Mouse (Mus musculus) G1E (cell line): ENCODE measurements around the gene Armc6. TPM values are rescaled to one million over a fixed set of nuclear protein-coding genes. Genes with fewer than 3 reads are reported as not detected.
A peak's percentile ranks its signal among the peaks of the same experiment; 100 is the strongest.

Experiments used
- ATAC-seq: 2 replicates; pipeline ENCODE4 v1.8.0; 2016; ENCODE audit warnings: mild to moderate bottlenecking; ENCODE audit not compliant: insufficient number of reproducible peaks, poor library complexity, low FRiP score, severe bottlenecking; ENCODE audit errors: extremely low read depth
- DNase-seq: peaks from one replicate; pipeline ENCODE4 v3.0.0; 2012; ENCODE audit warnings: low spot score
- H3K27me3 ChIP-seq: 2 replicates; pipeline ENCODE4 v1.6.1; 2012; ENCODE audit warnings: mild to moderate bottlenecking, low read length, inconsistent platforms; ENCODE audit not compliant: insufficient read depth
- H3K36me3 ChIP-seq: replicated peaks from 2 replicates; pipeline ENCODE3; 2012; ENCODE audit warnings: mild to moderate bottlenecking, inconsistent platforms
- H3K4me1 ChIP-seq: 2 replicates; pipeline ENCODE4 v1.6.1; 2012; ENCODE audit warnings: low read depth, low read length, inconsistent platforms, mixed read lengths; ENCODE audit not compliant: insufficient read depth
- H3K4me3 ChIP-seq: 2 replicates; pipeline ENCODE4 v1.5.1; 2012; ENCODE audit warnings: low read depth, mild to moderate bottlenecking, inconsistent platforms, low read length, moderate library complexity, mixed read lengths
- H3K9me3 ChIP-seq: replicated peaks from 2 replicates; pipeline ENCODE4 v1.6.1; 2012; ENCODE audit warnings: inconsistent platforms
- CTCF ChIP-seq: IDR thresholded peaks from 2 replicates; pipeline ENCODE4 v1.5.1; 2012; ENCODE audit warnings: low read depth, low read length, inconsistent platforms, mixed read lengths
- GATA1 ChIP-seq: IDR thresholded peaks from 2 replicates; pipeline ENCODE4 v1.6.1; 2012; ENCODE audit warnings: borderline replicate concordance, low read length, inconsistent platforms, mixed read lengths
- GATA2 ChIP-seq: IDR thresholded peaks from 2 replicates; pipeline ENCODE4 v1.6.1; 2012; ENCODE audit warnings: low read depth, low read length, inconsistent platforms, borderline replicate concordance
- POLR2AphosphoS5 ChIP-seq: IDR thresholded peaks from 2 replicates; pipeline ENCODE4 v1.6.1; 2012; ENCODE audit warnings: low read depth, low read length, inconsistent platforms; ENCODE audit not compliant: insufficient replicate concordance
- TAL1 ChIP-seq: conservative IDR thresholded peaks from 2 replicates; pipeline ENCODE4 v1.6.1; 2012; ENCODE audit warnings: low read depth, low read length, inconsistent platforms, mixed read lengths
- polyA plus RNA-seq: library from polyadenylated mRNA; stranded (reverse); fragments of >175 nt; gene quantifications from 2 replicates; pipeline ENCODE4 v1.2.3, GENCODE M21; 2012
- total RNA-seq, 2 experiments: library from RNA; stranded (forward) in 1 of 2; stranded (reverse) in 1 of 2; fragments of 200-1000 nt in 1 of 2; fragments of >200 nt in 1 of 2; fragmentation: Nextera tagmentation in 1 of 2; gene quantifications; 2 replicates each; pipeline ENCODE4 v1.2.3; 2014 to 2017

Gene Armc6
- total and polyA plus RNA-seq, 3 experiments = 9.3 to 15.2 (median 13.9) TPM

GRCm38 (mm10) chr8:70194191-70194590 lies 40.1 kb downstream of the Armc6 start:
- peaks cover 87% of the 10 kb centered on the region for H3K36me3 ChIP-seq
- TF ChIP-seq GATA1 (no peak), GATA2 (no peak), TAL1 (no peak), POLR2AphosphoS5 (no peak), CTCF (no peak)
- no peaks in the 10 kb centered on the region; the same call in 1 of the 2 replicates for H3K4me1 ChIP-seq
- H3K9me3 ChIP-seq = no peaks in the 10 kb centered on the region
- no peak overlapping the region for H3K4me3 ChIP-seq
- no peaks in the 10 kb centered on the region for H3K27me3 ChIP-seq
- ATAC-seq = no peak
- no peak for DNase-seq

GRCm38 (mm10) chr8:70193238-70193637 lies 41.0 kb downstream of the Armc6 start:
- no peak overlapping the region for H3K4me3 ChIP-seq
- H3K27me3 ChIP-seq = no peaks in the 10 kb centered on the region
- H3K9me3 ChIP-seq = no peaks in the 10 kb centered on the region
- no peaks in the 10 kb centered on the region; the same call in 1 of the 2 replicates for H3K4me1 ChIP-seq
- peaks cover 91% of the 10 kb centered on the region for H3K36me3 ChIP-seq
- no peak for DNase-seq
- ATAC-seq = no peak
- TF ChIP-seq GATA1 = no peak
- TF ChIP-seq CTCF = no peak
- TF ChIP-seq GATA2 = no peak
- no peak for TF ChIP-seq POLR2AphosphoS5
- no peak for TF ChIP-seq TAL1

GRCm38 (mm10) chr8:70188707-70189106 lies 45.6 kb downstream of the Armc6 start:
- peaks cover 95% of the 10 kb centered on the region for H3K36me3 ChIP-seq
- TF ChIP-seq POLR2AphosphoS5 (no peak), GATA2 (no peak), TAL1 (no peak), CTCF (no peak)
- no peaks in the 10 kb centered on the region for H3K27me3 ChIP-seq
- no peaks in the 10 kb centered on the region for H3K9me3 ChIP-seq
- no peak for DNase-seq
- ATAC-seq = no peak
- H3K4me3 ChIP-seq = no peak overlapping the region
- H3K4me1 ChIP-seq = peaks cover 4% of the 10 kb centered on the region; the same call in 1 of the 2 replicates

- Histone ChIP-seq H3K9me3 (no peaks in the 10 kb centered on the region), H3K4me1 (peaks cover 31% of the 10 kb centered on the region), H3K4me3 (no peak overlapping the region), H3K27me3 (no peaks in the 10 kb centered on the region), H3K36me3 (peaks cover 88% of the 10 kb centered on the region)
- DNase-seq (no peak), ATAC-seq (no peak)
- no peak for TF ChIP-seq GATA1
- TF ChIP-seq TAL1 = no peak
- TF ChIP-seq POLR2AphosphoS5 = no peak
- TF ChIP-seq CTCF = no peak
- TF ChIP-seq GATA2 = no peak
Observed at GRCm38 (mm10) chr8:70183194-70183593, 51.1 kb downstream of the Armc6 start.

GRCm38 (mm10) chr8:70181903-70182252 lies 52.4 kb downstream of the Armc6 start:
- no peak overlapping the region; the same call in 1 of the 2 replicates for H3K4me3 ChIP-seq
- DNase-seq (no peak), ATAC-seq (no peak)
- peaks cover 32% of the 10 kb centered on the region for H3K4me1 ChIP-seq
- H3K36me3 ChIP-seq = peaks cover 87% of the 10 kb centered on the region
- no peaks in the 10 kb centered on the region for H3K27me3 ChIP-seq
- no peak for TF ChIP-seq TAL1
- no peak for TF ChIP-seq GATA2
- TF ChIP-seq CTCF = no peak
- no peak for TF ChIP-seq POLR2AphosphoS5
- TF ChIP-seq GATA1 = no peak
- no peaks in the 10 kb centered on the region for H3K9me3 ChIP-seq

GRCm38 (mm10) chr8:70181212-70181902 lies 52.9 kb downstream of the Armc6 start:
- Histone ChIP-seq H3K9me3 (no peaks in the 10 kb centered on the region), H3K4me3 (peak overlapping the region; percentile 45; the same call in 1 of the 2 replicates), H3K4me1 (peaks cover 33% of the 10 kb centered on the region), H3K36me3 (peaks cover 87% of the 10 kb centered on the region), H3K27me3 (no peaks in the 10 kb centered on the region)
- ATAC-seq = no peak
- DNase-seq = no peak
- no peak for TF ChIP-seq GATA2
- no peak for TF ChIP-seq POLR2AphosphoS5
- TF ChIP-seq CTCF = no peak
- TF ChIP-seq TAL1 = no peak
- no peak for TF ChIP-seq GATA1

- DNase-seq = no peak
- TF ChIP-seq GATA2 (no peak), POLR2AphosphoS5 (no peak), GATA1 (no peak), CTCF (no peak), TAL1 (no peak)
- no peaks in the 10 kb centered on the region for H3K9me3 ChIP-seq
Observed at GRCm38 (mm10) chr8:70179082-70179481, 55.2 kb downstream of the Armc6 start.

More at GRCm38 (mm10) chr8:70179082-70179481, 55.2 kb downstream of the Armc6 start:
- Histone ChIP-seq H3K4me3 (no peak overlapping the region), H3K4me1 (peaks cover 38% of the 10 kb centered on the region), H3K36me3 (peaks cover 87% of the 10 kb centered on the region), H3K27me3 (no peaks in the 10 kb centered on the region)
- ATAC-seq = no peak
